In genomic region chr9:94342011-94342410, GRCm38 (mm10) we compare ENCODE assay signal across 13 mouse cellular contexts.
DNase-seq lines count a peak whose midpoint lies in the region; ATAC-seq lines count a peak whose summit lies in the region.
"Had no signal": no experiment of that assay in that cellular context is flagged by ENCODE, and none has a peak within 500 bp of the region (broad histone marks: within the 10 kb centered on the region; RNA-seq: fewer than 3 reads in every experiment).

No protein-coding gene starts in this region.

- no peaks in the 10 kb centered on the region for H3K27me3 ChIP-seq in embryonic facial prominence, embryonic 14.5 days (replicated peaks; ENCODE audit: control insufficient read depth, insufficient read depth, low read length)
- no peaks in the 10 kb centered on the region for H3K27me3 ChIP-seq in embryonic facial prominence, embryonic 10.5 days (replicated peaks; ENCODE audit: low read depth, poor library complexity, severe bottlenecking)
- no peaks in the 10 kb centered on the region for H3K27me3 ChIP-seq in forebrain, embryonic 13.5 days
- H3K27me3 ChIP-seq in hindbrain, embryonic 16.5 days (replicated peaks; ENCODE audit: control insufficient read depth, insufficient read depth, low read length) = no peaks in the 10 kb centered on the region
- H3K27me3 ChIP-seq in neural tube, embryonic 13.5 days = no peaks in the 10 kb centered on the region
- H3K27me3 ChIP-seq: intestine, embryonic 15.5 days had no signal

- H3K27ac ChIP-seq in embryonic facial prominence, embryonic 14.5 days (replicated peaks; ENCODE audit: low read depth, low read length) = no peak overlapping the region
- no peak overlapping the region for H3K27ac ChIP-seq in embryonic facial prominence, embryonic 10.5 days (replicated peaks)
- H3K27ac ChIP-seq in forebrain, embryonic 13.5 days = no peak overlapping the region
- no peak overlapping the region for H3K27ac ChIP-seq in hindbrain, embryonic 16.5 days (ENCODE audit: low read depth, low read length)
- H3K27ac ChIP-seq in neural tube, embryonic 13.5 days (replicated peaks) = no peak overlapping the region
- H3K27ac ChIP-seq: intestine, embryonic 15.5 days had no signal

- no peak overlapping the region for H3K4me2 ChIP-seq in embryonic facial prominence, embryonic 14.5 days (ENCODE audit: low read depth, low read length)
- no peak overlapping the region for H3K4me2 ChIP-seq in forebrain, embryonic 13.5 days
- no peak overlapping the region for H3K4me2 ChIP-seq in hindbrain, embryonic 16.5 days (ENCODE audit: low read length)
- H3K4me2 ChIP-seq in neural tube, embryonic 13.5 days = no peak overlapping the region
- H3K4me2 ChIP-seq: intestine, embryonic 15.5 days; liver, embryonic 11.5 days had no signal

- H3K36me3 ChIP-seq in embryonic facial prominence, embryonic 14.5 days (ENCODE audit: control insufficient read depth, insufficient read depth, low read length) = no peaks in the 10 kb centered on the region
- H3K36me3 ChIP-seq in embryonic facial prominence, embryonic 10.5 days (replicated peaks) = no peaks in the 10 kb centered on the region
- H3K36me3 ChIP-seq in forebrain, embryonic 13.5 days (ENCODE audit: poor library complexity, severe bottlenecking) = no peaks in the 10 kb centered on the region
- no peaks in the 10 kb centered on the region for H3K36me3 ChIP-seq in hindbrain, embryonic 16.5 days (ENCODE audit: control insufficient read depth, insufficient read depth, low read length)
- no peaks in the 10 kb centered on the region for H3K36me3 ChIP-seq in neural tube, embryonic 13.5 days
- H3K36me3 ChIP-seq: intestine, embryonic 15.5 days had no signal

- WGBS in embryonic facial prominence, embryonic 14.5 days = 71% methylated on average over 4 of the region's 4 CpGs
- WGBS in embryonic facial prominence, embryonic 10.5 days = 82% methylated on average over 4 of the region's 4 CpGs
- 59% methylated on average over 4 of the region's 4 CpGs for WGBS in forebrain, embryonic 13.5 days
- WGBS in hindbrain, embryonic 16.5 days = 38% methylated on average over 4 of the region's 4 CpGs
- WGBS in neural tube, embryonic 13.5 days = 44% methylated on average over 4 of the region's 4 CpGs

- no peak overlapping the region for H3K9ac ChIP-seq in embryonic facial prominence, embryonic 14.5 days (ENCODE audit: low read depth, low read length)
- no peak overlapping the region for H3K9ac ChIP-seq in forebrain, embryonic 13.5 days
- no peak overlapping the region for H3K9ac ChIP-seq in hindbrain, embryonic 16.5 days (ENCODE audit: low read depth, low read length)
- no peak overlapping the region for H3K9ac ChIP-seq in neural tube, embryonic 13.5 days
- H3K9ac ChIP-seq: intestine, embryonic 15.5 days had no signal

- H3K4me3 ChIP-seq in embryonic facial prominence, embryonic 14.5 days (ENCODE audit: low read depth, low read length) = no peak overlapping the region
- H3K4me3 ChIP-seq in embryonic facial prominence, embryonic 10.5 days = no peak overlapping the region
- H3K4me3 ChIP-seq in forebrain, embryonic 13.5 days = no peak overlapping the region
- H3K4me3 ChIP-seq in hindbrain, embryonic 16.5 days (ENCODE audit: low read length) = no peak overlapping the region
- H3K4me3 ChIP-seq in neural tube, embryonic 13.5 days = no peak overlapping the region
- H3K4me3 ChIP-seq: intestine, embryonic 15.5 days had no signal

- DNase-seq in embryonic facial prominence, embryonic 14.5 days (ENCODE audit: low spot score) = peak; percentile 56
- DNase-seq in embryonic facial prominence, embryonic 10.5 days (ENCODE audit: low spot score) = no peak
- no peak for DNase-seq in heart, postnatal 10 days
- no peak for DNase-seq in kidney, adult 8-10 months
- no peak for DNase-seq in testis, postnatal 10 days (ENCODE audit: low spot score)
- DNase-seq: cerebellum, adult 11 months; lung, postnatal 10 days; spleen, adult 18-20 months had no signal

- intact Hi-C loops in heart, postnatal 10 days (cut with DNase I) = no loop called here

- H3K9me3 ChIP-seq in embryonic facial prominence, embryonic 14.5 days (ENCODE audit: control insufficient read depth, low read length) = no peaks in the 10 kb centered on the region
- H3K9me3 ChIP-seq in embryonic facial prominence, embryonic 10.5 days = no peaks in the 10 kb centered on the region
- H3K9me3 ChIP-seq in forebrain, embryonic 13.5 days (replicated peaks) = no peaks in the 10 kb centered on the region
- no peaks in the 10 kb centered on the region for H3K9me3 ChIP-seq in hindbrain, embryonic 16.5 days (ENCODE audit: control insufficient read depth, low read length)
- no peaks in the 10 kb centered on the region for H3K9me3 ChIP-seq in neural tube, embryonic 13.5 days
- H3K9me3 ChIP-seq: intestine, embryonic 15.5 days had no signal

- no peaks in the 10 kb centered on the region for H3K4me1 ChIP-seq in embryonic facial prominence, embryonic 14.5 days (ENCODE audit: control insufficient read depth, insufficient read depth, low read length)
- H3K4me1 ChIP-seq in embryonic facial prominence, embryonic 10.5 days = no peaks in the 10 kb centered on the region
- 0 out of 2 replicates have a peak, but pooled peaks cover 5% of the 10 kb centered on the region for H3K4me1 ChIP-seq in forebrain, embryonic 13.5 days
- no peaks in the 10 kb centered on the region for H3K4me1 ChIP-seq in hindbrain, embryonic 16.5 days (ENCODE audit: control insufficient read depth, insufficient read depth, low read depth, low read length)
- H3K4me1 ChIP-seq in neural tube, embryonic 13.5 days (replicated peaks) = no peaks in the 10 kb centered on the region
- H3K4me1 ChIP-seq: intestine, embryonic 15.5 days had no signal

- ATAC-seq in embryonic facial prominence, embryonic 14.5 days (ENCODE audit: low read depth) = peak; percentile 68; the same call in 1 of the 2 replicates
- ATAC-seq in forebrain, embryonic 13.5 days = peak; percentile 94
- peak; percentile 68; the same call in 1 of the 2 replicates for ATAC-seq in hindbrain, embryonic 16.5 days
- peak; percentile 83 for ATAC-seq in neural tube, embryonic 13.5 days (ENCODE audit: low read depth)
- ATAC-seq: intestine, embryonic 15.5 days had no signal
